Mouse (Mus musculus) midbrain, postnatal 0 days (tissue): ENCODE measurements around the gene Dok1. TPM values are rescaled to one million over a fixed set of nuclear protein-coding genes. Genes with fewer than 3 reads are reported as not detected.

ENCODE experiments used
- ATAC-seq: fragments of 200-750 bp; cut with Nextera tagmentation; 2 replicates; pipeline ENCODE4 v1.8.0; 2017; ENCODE audit warnings: moderate number of reproducible peaks, mild to moderate bottlenecking, moderate TSS enrichment, moderate library complexity; ENCODE audit not compliant: low FRiP score
- DNase-seq: peaks from one replicate; pipeline ENCODE4 v3.0.0-alpha.2; 2015; ENCODE audit warnings: low spot score
- H3K27ac ChIP-seq: fragments of 300-500 bp; sonication (generic); 2 replicates; pipeline ENCODE4 v1.5.1; 2014; ENCODE audit warnings: low read depth, mild to moderate bottlenecking, low read length, mixed read lengths
- H3K27me3 ChIP-seq: fragments of 300-500 bp; sonication (generic); 2 replicates; pipeline ENCODE4 v1.6.1; 2014; ENCODE audit warnings: low read length, control low read depth, mixed read lengths; ENCODE audit not compliant: insufficient read depth
- H3K36me3 ChIP-seq: fragments of 300-500 bp; sonication (generic); 2 replicates; pipeline ENCODE4 v1.6.1; 2014; ENCODE audit warnings: low read length, control low read depth, mixed read lengths; ENCODE audit not compliant: insufficient read depth
- H3K4me1 ChIP-seq: fragments of 300-500 bp; sonication (generic); 2 replicates; pipeline ENCODE4 v1.6.1; 2014; ENCODE audit warnings: mild to moderate bottlenecking, control low read depth, antibody characterized with exemption, low read length, mixed read lengths; ENCODE audit not compliant: insufficient read depth
- H3K4me2 ChIP-seq: fragments of 300-500 bp; sonication (generic); 2 replicates; pipeline ENCODE4 v1.6.1; 2014; ENCODE audit warnings: low read depth, mild to moderate bottlenecking, low read length, mixed read lengths; ENCODE audit not compliant: poor library complexity, severe bottlenecking
- H3K4me3 ChIP-seq: fragments of 300-500 bp; sonication (generic); 2 replicates; pipeline ENCODE4 v1.5.1; 2014; ENCODE audit warnings: low read depth, mild to moderate bottlenecking, low read length, moderate library complexity
- H3K9ac ChIP-seq: fragments of 300-500 bp; sonication (generic); replicated peaks from 2 replicates; pipeline ENCODE4 v1.6.1; 2014; ENCODE audit warnings: mild to moderate bottlenecking, low read length, moderate library complexity, mixed read lengths; ENCODE audit not compliant: poor library complexity, severe bottlenecking
- H3K9me3 ChIP-seq: fragments of 300-500 bp; sonication (generic); 2 replicates; pipeline ENCODE4 v1.6.1; 2016; ENCODE audit warnings: low read length, control low read depth
- CTCF ChIP-seq: IDR thresholded peaks from 2 replicates; pipeline ENCODE4 v1.5.1; 2016; ENCODE audit warnings: antibody characterized with exemption, mild to moderate bottlenecking
- WGBS: fragments of 180-500 bp; shearing (Covaris S2); extraction: QIAGEN DNeasy Blood & Tissue Kit; methylation state at CpG from one replicate; pipeline ENCODE4 v1.1.7; 2014; 5-methylcytosine and 5-hydroxymethylcytosine counted together
- polyA plus RNA-seq: library from polyadenylated mRNA; unstranded; fragments of >200 nt; fragmentation: Nextera tagmentation; extraction: Ambion mirVana; gene quantifications from 2 replicates; pipeline ENCODE4 v1.2.1, GENCODE M21; 2015
- total RNA-seq: library from RNA; depleted of rRNA; stranded (reverse); fragments of >200 nt; gene quantifications from 2 replicates; pipeline ENCODE4 v1.2.3, GENCODE M21; 2014

Dok1 gene
- total and polyA plus RNA-seq, 2 experiments from 2014 or later = 1.1 to 3.9 TPM

DNA sequence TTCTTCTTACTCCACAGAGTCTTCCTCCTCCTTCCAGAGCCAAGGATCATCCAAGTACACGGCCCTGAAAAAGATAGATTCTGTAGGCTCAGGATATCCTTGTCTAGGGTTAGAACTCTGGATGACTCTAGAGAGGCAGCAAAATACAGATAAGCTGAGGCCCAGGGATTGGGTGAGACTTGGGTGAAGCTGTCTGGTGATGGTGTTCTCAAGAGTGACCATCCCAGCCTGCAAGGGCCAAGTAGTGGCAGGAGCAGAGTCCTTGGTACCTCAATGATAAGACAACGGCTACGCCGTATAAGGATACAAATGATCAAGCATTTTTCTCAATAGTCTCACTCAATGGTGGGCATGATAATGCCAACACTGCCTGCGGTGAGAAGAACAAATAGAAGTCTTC, 29.4 kb downstream of the Dok1 start:
- no peaks in the 10 kb centered on the region for H3K27me3 ChIP-seq
- DNase-seq (no peak), ATAC-seq (no peak)
- H3K27ac ChIP-seq = no peak overlapping the region
- no peak overlapping the region for H3K4me3 ChIP-seq
- no peak for TF ChIP-seq CTCF
- no peak overlapping the region for H3K4me2 ChIP-seq
- H3K4me1 ChIP-seq = no peaks in the 10 kb centered on the region
- H3K36me3 ChIP-seq = no peaks in the 10 kb centered on the region
- H3K9ac ChIP-seq = no peak overlapping the region
- no peaks in the 10 kb centered on the region for H3K9me3 ChIP-seq
- 92% methylated on average over 5 of the region's 5 CpGs for WGBS

GRCm38 (mm10) chr6:83003082-83003481, 30.2 kb downstream of the Dok1 start:
- Histone ChIP-seq H3K4me1 (no peaks in the 10 kb centered on the region), H3K27ac (no peak overlapping the region), H3K27me3 (no peaks in the 10 kb centered on the region), H3K36me3 (no peaks in the 10 kb centered on the region), H3K4me3 (no peak overlapping the region), H3K9ac (no peak overlapping the region), H3K9me3 (no peaks in the 10 kb centered on the region), H3K4me2 (no peak overlapping the region)
- no peak for ATAC-seq
- no peak for TF ChIP-seq CTCF
- 96% methylated on average over 1 of the region's 1 CpGs for WGBS
- DNase-seq = no peak

- Histone ChIP-seq H3K4me2 (no peak overlapping the region), H3K27ac (no peak overlapping the region), H3K9ac (no peak overlapping the region), H3K27me3 (no peaks in the 10 kb centered on the region), H3K4me3 (no peak overlapping the region), H3K4me1 (no peaks in the 10 kb centered on the region), H3K36me3 (no peaks in the 10 kb centered on the region), H3K9me3 (no peaks in the 10 kb centered on the region)
- DNase-seq (no peak), ATAC-seq (no peak)
- no peak for TF ChIP-seq CTCF
- 71% methylated on average over 8 of the region's 8 CpGs for WGBS
These were observed 33.3 kb downstream of the Dok1 start for GRCm38 (mm10) chr6:82999986-83000385.

DNA sequence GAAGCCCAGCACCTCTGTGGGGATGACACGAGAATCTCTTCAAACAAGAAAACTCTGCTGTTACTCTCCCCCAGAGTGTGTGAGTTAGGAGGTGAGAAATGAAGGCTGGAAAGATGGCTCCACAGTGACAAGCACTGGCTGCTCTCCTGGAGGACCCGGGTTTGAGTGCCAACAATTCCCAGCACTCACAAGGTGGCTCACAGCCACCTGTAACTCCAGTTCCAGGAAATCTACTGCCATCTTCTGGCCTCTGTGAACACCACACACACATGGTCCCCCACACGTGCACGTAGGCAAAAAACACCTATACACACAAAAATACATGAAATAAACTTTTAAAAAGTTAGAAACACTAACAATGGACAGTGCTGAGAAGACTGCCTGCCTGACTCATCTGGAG, 34.9 kb downstream of the Dok1 start:
- no peak; the same call in 1 of the 2 replicates for TF ChIP-seq CTCF
- Histone ChIP-seq H3K4me3 (no peak overlapping the region), H3K9ac (no peak overlapping the region), H3K4me1 (no peaks in the 10 kb centered on the region), H3K27ac (no peak overlapping the region), H3K4me2 (no peak overlapping the region), H3K36me3 (no peaks in the 10 kb centered on the region), H3K9me3 (no peaks in the 10 kb centered on the region), H3K27me3 (no peaks in the 10 kb centered on the region)
- DNase-seq (no peak), ATAC-seq (no peak)
- WGBS = 65% methylated on average over 4 of the region's 4 CpGs

DNA sequence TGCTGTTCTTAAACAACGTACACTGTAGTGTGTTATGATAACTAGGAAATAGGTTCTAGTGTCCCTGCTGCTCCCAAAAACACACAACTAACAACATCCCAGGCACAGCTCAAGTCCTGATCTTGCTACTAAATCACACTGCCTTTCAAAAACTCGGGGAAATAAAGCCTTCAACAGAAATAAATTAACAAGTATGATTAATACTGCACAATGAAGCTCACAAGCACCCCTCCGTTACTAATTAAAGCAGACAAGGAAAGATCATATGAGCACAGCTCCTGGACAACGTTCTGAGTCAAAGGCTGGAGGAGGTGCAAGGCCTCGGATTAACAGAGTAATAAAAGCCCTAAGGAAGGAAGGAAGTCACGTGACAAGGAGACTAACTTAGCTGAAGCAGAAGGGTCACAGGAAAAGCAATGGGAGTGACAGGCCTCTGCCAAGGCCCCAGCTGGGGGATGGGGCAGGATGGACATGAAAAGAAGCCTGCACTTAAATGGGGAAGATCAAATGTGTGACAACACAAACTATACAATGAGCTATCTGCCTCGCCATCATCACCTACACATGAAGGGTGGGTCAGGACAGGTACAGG, 35.7 kb downstream of the Dok1 start:
- 43% methylated on average over 7 of the region's 7 CpGs for WGBS
- no peak for TF ChIP-seq CTCF
- Histone ChIP-seq H3K4me1 (no peaks in the 10 kb centered on the region), H3K9ac (no peak overlapping the region), H3K4me2 (no peak overlapping the region), H3K4me3 (no peak overlapping the region), H3K27ac (no peak overlapping the region), H3K27me3 (no peaks in the 10 kb centered on the region), H3K36me3 (no peaks in the 10 kb centered on the region), H3K9me3 (no peaks in the 10 kb centered on the region)
- ATAC-seq (no peak), DNase-seq (no peak)

DNA sequence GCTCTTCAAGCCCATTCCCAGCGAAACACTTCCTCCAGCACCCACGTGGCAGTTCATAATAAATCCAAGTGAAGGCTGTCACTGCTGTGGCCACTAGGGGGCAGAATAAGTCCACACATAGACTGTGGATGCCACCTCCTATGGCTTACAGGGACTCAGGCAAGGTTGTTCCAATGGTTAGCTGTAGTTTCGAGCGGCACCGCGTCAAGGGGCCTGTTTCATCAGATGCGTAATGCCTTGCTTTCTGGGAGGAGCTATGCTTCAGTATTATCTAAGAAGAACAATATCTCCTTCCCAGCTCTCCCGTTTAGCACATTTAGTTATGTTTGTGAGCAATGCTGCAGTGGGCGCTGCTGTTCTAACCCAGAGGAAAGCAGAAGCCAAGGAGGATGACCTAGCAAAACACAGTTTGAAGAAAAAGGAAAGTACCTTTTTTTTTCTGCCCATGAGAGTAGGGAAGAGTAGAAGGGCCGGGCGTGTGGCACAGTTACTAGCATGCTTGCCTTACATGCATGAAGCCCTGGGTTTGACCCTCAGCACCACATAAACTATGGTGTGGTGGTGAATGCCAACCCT, 36.4 kb downstream of the Dok1 start:
- Histone ChIP-seq H3K9ac (no peak overlapping the region), H3K4me2 (peak overlapping the region; percentile 33; the same call in 1 of the 2 replicates), H3K27ac (no peak overlapping the region), H3K9me3 (no peaks in the 10 kb centered on the region), H3K36me3 (no peaks in the 10 kb centered on the region), H3K4me3 (no peak overlapping the region), H3K4me1 (no peaks in the 10 kb centered on the region), H3K27me3 (no peaks in the 10 kb centered on the region)
- peak; percentile 96 for DNase-seq
- ATAC-seq = peak; percentile 94
- WGBS = 11% methylated on average over 11 of the region's 11 CpGs
- peak; percentile 99 for TF ChIP-seq CTCF
